Mouse (Mus musculus): ENCODE data around the gene Arhgap1. TPM values are rescaled to one million over a fixed set of nuclear protein-coding genes. Genes with fewer than 3 reads are reported as not detected.

Gene Arhgap1
- polyA plus RNA-seq, 1 experiment = 112 TPM

- DNase-seq (ENCODE audit: low read depth, low spot score) = no peak
- WGBS = 61% methylated on average over 4 of the region's 4 CpGs
These were observed 33.2 kb downstream of the Arhgap1 start for GRCm38 (mm10) chr2:91682850-91683249.

DNA sequence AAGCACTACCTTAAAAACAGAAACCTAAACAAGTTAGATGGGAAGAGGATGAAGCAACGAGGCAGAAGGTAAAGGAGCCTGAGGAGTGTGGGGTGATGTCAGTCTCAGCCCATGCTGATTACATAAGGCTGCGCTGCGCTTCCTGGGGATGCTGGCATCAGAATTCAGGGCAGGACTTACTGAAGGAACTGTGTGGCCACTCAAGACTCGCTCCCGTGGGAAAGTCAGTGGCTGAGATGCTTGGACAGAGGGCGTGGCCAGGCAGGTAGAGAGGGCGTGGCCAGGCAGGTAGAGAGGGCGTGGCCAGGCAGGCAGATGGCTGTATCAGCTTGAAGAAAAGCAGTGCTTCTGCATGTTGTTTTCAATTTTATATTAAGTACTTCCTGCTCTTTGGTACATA lies 34.3 kb downstream of the Arhgap1 start:
- no peak for DNase-seq (ENCODE audit: low read depth, low spot score)
- WGBS = 56% methylated on average over 8 of the region's 8 CpGs

DNA sequence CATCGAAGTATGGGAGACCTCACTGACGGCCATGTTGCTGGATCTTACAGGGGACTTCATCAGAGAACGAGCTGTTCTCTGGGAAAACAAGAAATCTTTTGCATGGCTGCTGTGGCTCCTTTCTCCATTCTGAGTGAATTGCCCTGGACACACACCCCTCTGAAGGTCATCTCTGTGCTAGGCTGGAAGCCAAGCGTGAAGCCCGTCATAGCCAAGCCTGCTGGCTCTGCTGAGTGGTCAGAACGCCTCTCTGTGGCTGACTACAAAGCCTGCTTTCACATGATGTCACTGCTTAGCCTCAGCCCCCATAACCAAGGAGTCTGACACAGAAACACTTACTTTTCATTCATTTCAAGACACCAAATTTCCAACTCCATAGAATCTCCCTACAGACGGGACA lies 39.8 kb downstream of the Arhgap1 start:
- 81% methylated on average over 7 of the region's 7 CpGs for WGBS
- no peak for DNase-seq (ENCODE audit: low read depth, low spot score)

DNA sequence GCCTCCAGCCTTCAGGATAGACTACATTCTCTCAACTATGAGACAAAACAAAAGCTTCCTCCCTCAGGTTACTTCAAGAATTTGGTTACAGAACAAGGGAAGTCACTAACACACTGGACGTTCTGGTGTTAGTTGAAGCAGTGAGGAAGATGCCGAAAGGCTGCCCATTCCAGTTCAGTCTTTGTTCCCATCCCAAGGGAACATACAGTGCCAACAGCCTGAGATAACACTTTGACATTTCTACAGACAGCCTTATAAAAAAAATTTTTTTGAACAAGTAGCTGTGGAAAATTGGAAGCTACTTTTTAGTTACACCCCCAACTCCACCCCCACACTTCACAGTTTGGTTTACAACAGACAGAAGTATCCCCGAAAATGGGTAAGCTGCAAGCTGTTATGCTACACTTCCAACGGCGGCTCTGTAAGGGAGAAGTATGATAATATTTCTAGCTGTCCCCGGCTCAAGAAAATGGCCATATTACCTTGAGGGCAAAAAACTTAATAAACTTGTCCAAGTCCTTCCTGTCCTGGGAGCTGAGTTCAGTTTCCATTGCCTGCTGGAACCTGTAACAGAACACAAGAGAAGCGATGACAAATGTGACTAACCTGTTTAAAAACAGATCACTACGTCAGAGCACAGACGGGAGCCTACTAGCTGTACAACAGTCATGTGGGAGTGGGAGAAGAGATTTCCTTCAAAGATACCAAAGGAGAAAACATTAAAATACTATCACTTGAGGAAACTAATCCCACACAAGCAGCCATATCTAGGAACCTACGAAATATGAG lies 46.0 kb downstream of the Arhgap1 start:
- no peak for DNase-seq (ENCODE audit: low read depth, low spot score)
- 90% methylated on average over 10 of the region's 10 CpGs for WGBS

DNA sequence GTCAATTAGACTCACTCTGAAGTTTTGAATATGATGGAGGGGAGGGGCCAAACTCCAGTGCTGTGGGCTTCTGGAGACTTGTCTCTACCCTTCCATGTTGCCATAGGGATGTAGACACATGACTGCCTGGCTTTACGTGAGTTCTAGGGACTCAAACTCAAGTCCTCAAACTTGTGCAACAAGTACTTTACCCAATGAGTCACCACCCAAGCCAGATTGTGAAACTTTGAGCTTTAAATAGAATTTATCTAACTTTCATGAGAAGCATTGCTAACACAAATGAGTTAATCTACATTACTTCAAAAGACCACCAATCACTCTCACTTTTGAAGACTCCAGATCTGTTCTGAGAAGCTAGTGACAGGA lies 46.5 kb downstream of the Arhgap1 start:
- no peak for DNase-seq (ENCODE audit: low read depth, low spot score)
- 68% methylated on average over 1 of the region's 1 CpGs for WGBS

DNA sequence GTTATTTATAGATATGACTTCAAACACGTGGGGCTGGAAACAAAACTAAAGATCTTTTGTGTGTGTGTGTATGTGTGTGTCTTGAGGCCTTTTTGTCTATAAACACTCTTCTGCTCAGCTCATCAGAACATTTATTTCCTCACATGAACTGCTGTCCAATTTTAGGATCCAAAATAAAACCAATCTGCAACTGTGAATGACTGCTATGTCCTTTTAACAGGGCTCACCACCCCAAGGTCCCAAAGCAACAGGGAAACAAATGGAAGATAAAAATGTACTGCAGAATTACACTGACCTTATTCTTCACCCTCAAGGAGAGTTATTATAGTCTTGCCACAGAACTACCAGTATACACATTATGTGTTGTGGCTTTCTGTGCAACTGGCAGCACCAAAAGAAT lies 49.6 kb downstream of the Arhgap1 start:
- DNase-seq (ENCODE audit: low read depth, low spot score) = no peak
- 66% methylated on average over 1 of the region's 1 CpGs for WGBS

GRCm38 (mm10) chr2:91701366-91701765 lies 51.7 kb downstream of the Arhgap1 start:
- 58% methylated on average over 2 of the region's 2 CpGs for WGBS
- no peak for DNase-seq (ENCODE audit: low read depth, low spot score)

DNA sequence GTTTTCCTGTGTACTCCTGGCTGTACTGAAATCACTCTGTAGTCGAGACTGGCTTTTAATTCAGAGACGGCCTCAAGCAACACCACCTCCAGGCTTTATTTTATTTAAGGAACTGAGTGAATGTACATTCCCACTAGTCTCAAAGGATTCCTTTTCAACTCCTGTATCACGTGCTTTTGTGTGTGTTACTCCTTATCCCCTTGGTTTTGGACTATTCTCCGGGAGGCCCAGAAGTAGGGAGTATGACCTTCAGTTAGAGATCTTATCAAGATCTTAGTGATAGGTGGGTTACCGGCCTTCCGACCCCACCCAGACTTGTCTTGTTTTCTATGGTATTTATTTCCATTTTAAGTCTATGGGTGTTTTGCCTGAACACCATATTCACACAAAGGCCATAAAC lies 56.1 kb downstream of the Arhgap1 start:
- WGBS = 63% methylated on average over 6 of the region's 6 CpGs
- no peak for DNase-seq (ENCODE audit: low read depth, low spot score)

GRCm38 (mm10) chr2:91706456-91706855 lies 56.8 kb downstream of the Arhgap1 start:
- no peak for DNase-seq (ENCODE audit: low read depth, low spot score)

- WGBS = 91% methylated on average over 6 of the region's 6 CpGs
These were observed 58.7 kb downstream of the Arhgap1 start for GRCm38 (mm10) chr2:91708361-91708760.

GRCm38 (mm10) chr2:91710272-91711234 lies 60.9 kb downstream of the Arhgap1 start, which contains the start of the genes Atg13 and Harbi1:
Gene Atg13 (minus strand): TSS chr2:91710576.
Gene Harbi1 (plus strand): TSS chr2:91710852.
- peak; percentile 64 for DNase-seq (ENCODE audit: low read depth, low spot score)
- under 1% methylated on average over 64 of the region's 66 CpGs for WGBS

More at GRCm38 (mm10) chr2:91708361-91708760, 58.7 kb downstream of the Arhgap1 start:
- DNase-seq (ENCODE audit: low read depth, low spot score) = no peak

- WGBS = 0% methylated on average over 8 of the region's 8 CpGs
- DNase-seq (ENCODE audit: low read depth, low spot score) = no peak
These were observed 61.7 kb downstream of the Arhgap1 start for GRCm38 (mm10) chr2:91711256-91711925.

DNA sequence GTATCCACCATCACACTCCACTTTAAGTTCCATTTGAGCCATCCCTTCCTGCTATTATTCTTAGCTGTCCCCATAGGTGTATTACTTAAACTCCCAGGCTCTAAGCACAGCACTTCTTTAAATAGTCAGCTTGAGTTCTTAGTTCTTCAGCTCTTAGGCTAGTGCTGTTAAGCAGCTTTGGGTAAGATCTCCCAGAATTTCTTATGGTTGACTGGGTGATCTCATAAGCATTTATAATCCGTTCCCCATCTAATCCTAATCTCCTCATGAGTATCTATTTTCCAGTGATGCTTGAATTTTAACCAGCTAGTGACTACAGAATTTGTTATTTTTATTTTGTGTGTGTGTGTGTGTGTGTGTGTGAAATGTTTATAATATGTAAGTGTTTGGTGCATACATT lies 65.3 kb downstream of the Arhgap1 start:
- 96% methylated on average over 1 of the region's 1 CpGs for WGBS
- no peak for DNase-seq (ENCODE audit: low read depth, low spot score)

DNA sequence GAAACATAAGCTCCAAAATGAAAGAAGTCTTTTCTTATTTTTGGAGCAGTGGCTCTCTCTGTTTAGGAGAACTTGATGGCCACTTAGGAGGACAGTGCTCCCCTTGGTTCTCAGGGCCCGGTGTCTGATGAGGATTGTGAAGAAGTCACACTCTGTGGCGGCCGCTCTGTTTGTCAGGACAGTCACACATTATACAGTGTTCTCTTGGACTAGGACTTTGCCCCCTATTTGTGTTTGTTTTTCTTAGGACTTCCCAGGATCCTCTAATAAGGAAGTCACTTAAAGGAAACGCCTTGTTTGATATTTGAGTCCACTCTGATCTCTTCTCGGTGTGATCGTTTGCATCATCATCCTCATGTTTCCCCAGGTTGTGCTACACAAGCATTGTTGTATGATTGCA lies 68.6 kb downstream of the Arhgap1 start:
- peak; percentile 88 for DNase-seq (ENCODE audit: low read depth, low spot score)
- 26% methylated on average over 6 of the region's 6 CpGs for WGBS

Other genes with a start within 250 kb of the Arhgap1 start
- 8.4 and 8.5 TPM in 2 replicates for gene 1110051M20Rik, start 205.2 kb upstream of the Arhgap1 start, polyA plus RNA-seq (2012; rRNA removed)
- 7.4 and 13.1 TPM in 2 replicates for gene Lrp4, start 192.3 kb upstream of the Arhgap1 start, polyA plus RNA-seq (2012; rRNA removed)
- 6.1 and 9.2 TPM in 2 replicates for gene Ckap5, start 123.1 kb upstream of the Arhgap1 start, polyA plus RNA-seq (2012; rRNA removed)
- 0.38 and 0.50 TPM in 2 replicates for gene F2, start 13.4 kb upstream of the Arhgap1 start, polyA plus RNA-seq (2012; rRNA removed)
- 8.3 and 14.5 TPM in 2 replicates for gene Zfp408, start 69 bp upstream of the Arhgap1 start, polyA plus RNA-seq (2012; rRNA removed)
- 26.3 and 29.6 TPM in 2 replicates for gene Atg13, start 60.7 kb downstream of the Arhgap1 start, polyA plus RNA-seq (2012; rRNA removed)
- 3.3 and 3.4 TPM in 2 replicates for gene Harbi1, start 61.0 kb downstream of the Arhgap1 start, polyA plus RNA-seq (2012; rRNA removed)
- gene Ambra1, start 80.3 kb downstream of the Arhgap1 start, polyA plus RNA-seq (2012; rRNA removed) = 15.8 and 20.1 TPM in 2 replicates

All from large intestine, adult 2 months (tissue).